Mouse (Mus musculus): Measurements from ENCODE around the gene B4galt7. TPM values are rescaled to one million over a fixed set of nuclear protein-coding genes. Genes with fewer than 3 reads are reported as not detected.
"Not testable (repeated sequence)": the region's sequence is repeated elsewhere in the genome, so short reads cannot be mapped to it uniquely, and the experiment has no call there.

The B4galt7 gene
- total and polyA plus RNA-seq, 3 experiments, result 8.8 to 11.4 (median 9.8) TPM

- intact Hi-C loops (cut with DNase I), result loop anchor here (2.0 kb wide), 1 partner anchor 64 kb away; the partner anchor contains the start of gene Fam193b
- WGBS, result under 1% methylated on average over 35 of the region's 40 CpGs
- TF ChIP-seq POLR2A (IDR thresholded peaks at IDR 0.05; ENCODE audit: insufficient read depth, low read depth, low read length), result no peak
- no peak for TF ChIP-seq CTCF (IDR thresholded peaks at IDR 0.05)
- TF ChIP-seq EP300 (IDR thresholded peaks at IDR 0.05; ENCODE audit: insufficient read depth, low read depth, low read length), result no peak
- peak overlapping the region; percentile 90 for H3K4me3 ChIP-seq
- peaks cover 1% of the 10 kb centered on the region for H3K4me1 ChIP-seq (ENCODE audit: control insufficient read depth, insufficient read depth, low read length)
- no peak for DNase-seq
- H3K36me3 ChIP-seq (ENCODE audit: control insufficient read depth, insufficient read depth, low read length), result no peaks in the 10 kb centered on the region
- peak overlapping the region; percentile 93 for H3K9ac ChIP-seq (ENCODE audit: low read depth, low read length)
- peak overlapping the region; percentile 76 for H3K27ac ChIP-seq
- peaks cover 3% of the 10 kb centered on the region for H3K79me2 ChIP-seq (replicated peaks; ENCODE audit: control insufficient read depth, insufficient read depth, low read length)
- H3K27me3 ChIP-seq (ENCODE audit: control insufficient read depth, insufficient read depth, low read length), result no peaks in the 10 kb centered on the region
These were observed 35.5 kb downstream of the B4galt7 start for GRCm38 (mm10) chr13:55635146-55635571.

- TF ChIP-seq CTCF (IDR thresholded peaks at IDR 0.05) (no peak), EP300 (IDR thresholded peaks at IDR 0.05; ENCODE audit: insufficient read depth, low read depth, low read length) (no peak), POLR2A (IDR thresholded peaks at IDR 0.05; ENCODE audit: insufficient read depth, low read depth, low read length) (no peak)
- Histone ChIP-seq H3K4me1 (ENCODE audit: control insufficient read depth, insufficient read depth, low read length) (peaks cover 1% of the 10 kb centered on the region), H3K27ac (no peak overlapping the region), H3K79me2 (replicated peaks; ENCODE audit: control insufficient read depth, insufficient read depth, low read length) (peaks cover 4% of the 10 kb centered on the region), H3K4me3 (no peak overlapping the region), H3K27me3 (ENCODE audit: control insufficient read depth, insufficient read depth, low read length) (no peaks in the 10 kb centered on the region), H3K9ac (ENCODE audit: low read depth, low read length) (no peak overlapping the region), H3K36me3 (ENCODE audit: control insufficient read depth, insufficient read depth, low read length) (no peaks in the 10 kb centered on the region)
- intact Hi-C loops (cut with DNase I), result no loop called here
- 81% methylated on average over 14 of the region's 14 CpGs for WGBS
- no peak for DNase-seq
These were observed 36.7 kb downstream of the B4galt7 start for GRCm38 (mm10) chr13:55636185-55636983.

GRCm38 (mm10) chr13:55640480-55640879 lies 40.8 kb downstream of the B4galt7 start:
- H3K79me2 ChIP-seq (replicated peaks; ENCODE audit: control insufficient read depth, insufficient read depth, low read length); H3K4me1 ChIP-seq (ENCODE audit: control insufficient read depth, insufficient read depth, low read length); H3K36me3 ChIP-seq (ENCODE audit: control insufficient read depth, insufficient read depth, low read length); H3K27ac ChIP-seq; H3K27me3 ChIP-seq (ENCODE audit: control insufficient read depth, insufficient read depth, low read length); H3K4me3 ChIP-seq; H3K9ac ChIP-seq (ENCODE audit: low read depth, low read length): not testable (repeated sequence)
- WGBS, result 32% methylated on average over 8 of the region's 8 CpGs
- intact Hi-C loops (cut with DNase I), result loop anchor here (1.0 to 5.0 kb wide), 2 partner anchors 39 to 87 kb away; partner anchors contain the start of gene Pcbd2
- peak; percentile 67 to 85 for DNase-seq
- TF ChIP-seq CTCF (IDR thresholded peaks at IDR 0.05), result peak; percentile 85
- 0 out of 2 replicates have a peak, but pooled peaks have one; percentile 20 for TF ChIP-seq EP300 (IDR thresholded peaks at IDR 0.05; ENCODE audit: insufficient read depth, low read depth, low read length)

- intact Hi-C loops (cut with DNase I), result loop anchor here (5.0 kb wide), 1 partner anchor 83 kb away; the partner anchor contains the start of gene Pcbd2
- Histone ChIP-seq H3K27ac (no peak overlapping the region), H3K36me3 (ENCODE audit: control insufficient read depth, insufficient read depth, low read length) (no peaks in the 10 kb centered on the region), H3K27me3 (ENCODE audit: control insufficient read depth, insufficient read depth, low read length) (no peaks in the 10 kb centered on the region), H3K4me3 (no peak overlapping the region), H3K79me2 (replicated peaks; ENCODE audit: control insufficient read depth, insufficient read depth, low read length) (peaks cover 2% of the 10 kb centered on the region), H3K9ac (ENCODE audit: low read depth, low read length) (no peak overlapping the region), H3K4me1 (ENCODE audit: control insufficient read depth, insufficient read depth, low read length) (no peaks in the 10 kb centered on the region)
- no peak for DNase-seq
- TF ChIP-seq CTCF (IDR thresholded peaks at IDR 0.05) (peak; percentile 52), POLR2A (IDR thresholded peaks at IDR 0.05; ENCODE audit: insufficient read depth, low read depth, low read length) (no peak), EP300 (IDR thresholded peaks at IDR 0.05; ENCODE audit: insufficient read depth, low read depth, low read length) (no peak)
- WGBS, result 85% methylated on average over 2 of the region's 2 CpGs
These were observed 44.8 kb downstream of the B4galt7 start for GRCm38 (mm10) chr13:55644525-55644924.

- H3K36me3 ChIP-seq (ENCODE audit: control insufficient read depth, insufficient read depth, low read length), result no peaks in the 10 kb centered on the region
- H3K4me1 ChIP-seq (ENCODE audit: control insufficient read depth, insufficient read depth, low read length), result no peaks in the 10 kb centered on the region
- intact Hi-C loops (cut with DNase I), result no loop called here
- no peak for TF ChIP-seq EP300 (IDR thresholded peaks at IDR 0.05; ENCODE audit: insufficient read depth, low read depth, low read length)
- peak; percentile 29 for TF ChIP-seq CTCF (IDR thresholded peaks at IDR 0.05)
- no peak for TF ChIP-seq POLR2A (IDR thresholded peaks at IDR 0.05; ENCODE audit: insufficient read depth, low read depth, low read length)
- no peak overlapping the region for H3K27ac ChIP-seq
- H3K9ac ChIP-seq (ENCODE audit: low read depth, low read length), result no peak overlapping the region
- no peak overlapping the region for H3K4me3 ChIP-seq
- 91% methylated on average over 12 of the region's 12 CpGs for WGBS
- H3K27me3 ChIP-seq (ENCODE audit: control insufficient read depth, insufficient read depth, low read length), result no peaks in the 10 kb centered on the region
- no peak for DNase-seq
- no peaks in the 10 kb centered on the region for H3K79me2 ChIP-seq (replicated peaks; ENCODE audit: control insufficient read depth, insufficient read depth, low read length)
These were observed 50.4 kb downstream of the B4galt7 start for GRCm38 (mm10) chr13:55650098-55650497.

- intact Hi-C loops (cut with DNase I), result no loop called here
- no peak overlapping the region for H3K9ac ChIP-seq (ENCODE audit: low read depth, low read length)
- H3K4me3 ChIP-seq, result no peak overlapping the region
- DNase-seq, result no peak
- no peaks in the 10 kb centered on the region for H3K27me3 ChIP-seq (ENCODE audit: control insufficient read depth, insufficient read depth, low read length)
- no peaks in the 10 kb centered on the region for H3K79me2 ChIP-seq (replicated peaks; ENCODE audit: control insufficient read depth, insufficient read depth, low read length)
- H3K36me3 ChIP-seq (ENCODE audit: control insufficient read depth, insufficient read depth, low read length), result no peaks in the 10 kb centered on the region
- H3K27ac ChIP-seq, result no peak overlapping the region
- no peaks in the 10 kb centered on the region for H3K4me1 ChIP-seq (ENCODE audit: control insufficient read depth, insufficient read depth, low read length)
- 89% methylated on average over 6 of the region's 6 CpGs for WGBS
- TF ChIP-seq POLR2A (IDR thresholded peaks at IDR 0.05; ENCODE audit: insufficient read depth, low read depth, low read length), result no peak
- TF ChIP-seq EP300 (IDR thresholded peaks at IDR 0.05; ENCODE audit: insufficient read depth, low read depth, low read length), result no peak
- no peak for TF ChIP-seq CTCF (IDR thresholded peaks at IDR 0.05)
These were observed 51.3 kb downstream of the B4galt7 start for GRCm38 (mm10) chr13:55650980-55651379.

Other genes starting within 250 kb of the B4galt7 start
- 10 to 100 TPM; 50.5 to 52.2 TPM for gene Lman2, start 237.1 kb upstream of the B4galt7 start, total RNA-seq (2021)
- gene Lman2, start 237.1 kb upstream of the B4galt7 start, polyA plus RNA-seq (2012; rRNA removed), result 52.6 and 83.6 TPM in 2 replicates
- under 1 TPM; 0.23 to 0.73 TPM for gene Rgs14, start 230.2 kb upstream of the B4galt7 start, total RNA-seq (2021)
- 0.97 and 1.9 TPM in 2 replicates for gene Rgs14, start 230.2 kb upstream of the B4galt7 start, polyA plus RNA-seq (2012; rRNA removed)
- not detected for gene Slc34a1, start 201.7 kb upstream of the B4galt7 start, total RNA-seq (2021)
- 0.16 and 0.18 TPM in 2 replicates for gene Slc34a1, start 201.7 kb upstream of the B4galt7 start, polyA plus RNA-seq (2012; rRNA removed)
- gene Pfn3, start 184.7 kb upstream of the B4galt7 start, total RNA-seq (2021), result not detected
- not detected in 2 replicates for gene Pfn3, start 184.7 kb upstream of the B4galt7 start, polyA plus RNA-seq (2012; rRNA removed)
- not detected for gene F12, start 173.1 kb upstream of the B4galt7 start, total RNA-seq (2021)
- 0.23 TPM in 1 of 2 replicates, not detected in the other for gene F12, start 173.1 kb upstream of the B4galt7 start, polyA plus RNA-seq (2012; rRNA removed)
- 10 to 100 TPM; 17.1 to 19.5 TPM for gene Grk6, start 154.8 kb upstream of the B4galt7 start, total RNA-seq (2021)
- 22.5 and 29.0 TPM in 2 replicates for gene Grk6, start 154.8 kb upstream of the B4galt7 start, polyA plus RNA-seq (2012; rRNA removed)
- under 1 TPM; 0.86 to 0.94 TPM for gene Prr7, start 135.6 kb upstream of the B4galt7 start, total RNA-seq (2021)
- gene Prr7, start 135.6 kb upstream of the B4galt7 start, polyA plus RNA-seq (2012; rRNA removed), result 0.53 and 1.1 TPM in 2 replicates
- 1 to 10 TPM; 4.8 to 9.3 TPM for gene Dbn1, start 111.8 kb upstream of the B4galt7 start, total RNA-seq (2021)
- gene Dbn1, start 111.8 kb upstream of the B4galt7 start, polyA plus RNA-seq (2012; rRNA removed), result 10.4 and 11.5 TPM in 2 replicates
- 10 to 100 TPM; 46.9 to 54.0 TPM for gene Pdlim7, start 86.2 kb upstream of the B4galt7 start, total RNA-seq (2021)
- 86.3 and 98.2 TPM in 2 replicates for gene Pdlim7, start 86.2 kb upstream of the B4galt7 start, polyA plus RNA-seq (2012; rRNA removed)
- 1 to 10 TPM; 1.9 to 2.4 TPM for gene Dok3, start 70.6 kb upstream of the B4galt7 start, total RNA-seq (2021)
- gene Dok3, start 70.6 kb upstream of the B4galt7 start, polyA plus RNA-seq (2012; rRNA removed), result 3.7 and 7.3 TPM in 2 replicates
- 10 to 100 TPM; 13.0 to 13.9 TPM for gene Ddx41, start 63.2 kb upstream of the B4galt7 start, total RNA-seq (2021)
- gene Ddx41, start 63.2 kb upstream of the B4galt7 start, polyA plus RNA-seq (2012; rRNA removed), result 20.7 and 21.1 TPM in 2 replicates
- 10 to 100 TPM; 11.2 to 13.0 TPM for gene Fam193b, start 28.8 kb upstream of the B4galt7 start, total RNA-seq (2021)
- gene Fam193b, start 28.8 kb upstream of the B4galt7 start, polyA plus RNA-seq (2012; rRNA removed), result 43.9 and 46.1 TPM in 2 replicates
- 10 to 100 TPM; 85.5 to 95.7 TPM for gene Tmed9, start 26.2 kb upstream of the B4galt7 start, total RNA-seq (2021)
- 64.5 and 91.4 TPM in 2 replicates for gene Tmed9, start 26.2 kb upstream of the B4galt7 start, polyA plus RNA-seq (2012; rRNA removed)
- 10 to 100 TPM; 10.4 to 10.9 TPM for gene Caml, start 23.1 kb downstream of the B4galt7 start, total RNA-seq (2021)
- 11.7 and 14.9 TPM in 2 replicates for gene Caml, start 23.1 kb downstream of the B4galt7 start, polyA plus RNA-seq (2012; rRNA removed)
- gene Ddx46, start 35.1 kb downstream of the B4galt7 start, total RNA-seq (2021), result 10 to 100 TPM; 20.8 to 21.1 TPM
- 7.9 and 14.8 TPM in 2 replicates for gene Ddx46, start 35.1 kb downstream of the B4galt7 start, polyA plus RNA-seq (2012; rRNA removed)
- 10 to 100 TPM; 39.4 to 42.2 TPM for gene B230219D22Rik, start 93.2 kb downstream of the B4galt7 start, total RNA-seq (2021)
- gene B230219D22Rik, start 93.2 kb downstream of the B4galt7 start, polyA plus RNA-seq (2012; rRNA removed), result 22.1 and 52.1 TPM in 2 replicates
- 10 to 100 TPM; 39.4 to 47.1 TPM for gene Txndc15, start 114.8 kb downstream of the B4galt7 start, total RNA-seq (2021)
- gene Txndc15, start 114.8 kb downstream of the B4galt7 start, polyA plus RNA-seq (2012; rRNA removed), result 29.1 and 37.5 TPM in 2 replicates
- gene Pcbd2, start 127.5 kb downstream of the B4galt7 start, total RNA-seq (2021), result 10 to 100 TPM; 46.7 to 47.6 TPM
- gene Pcbd2, start 127.5 kb downstream of the B4galt7 start, polyA plus RNA-seq (2012; rRNA removed), result 34.0 and 34.6 TPM in 2 replicates
- gene Catsper3, start 184.7 kb downstream of the B4galt7 start, total RNA-seq (2021), result under 1 TPM in 1 of 2 experiments, not detected in 1; 0.23 TPM
- gene Catsper3, start 184.7 kb downstream of the B4galt7 start, polyA plus RNA-seq (2012; rRNA removed), result 0.12 TPM in 1 of 2 replicates, not detected in the other
- not detected for gene Pitx1, start 236.3 kb downstream of the B4galt7 start, total RNA-seq (2021)
- 0.06 TPM in 1 of 2 replicates, not detected in the other for gene Pitx1, start 236.3 kb downstream of the B4galt7 start, polyA plus RNA-seq (2012; rRNA removed)